Mouse (Mus musculus) C3H10T1/2 (cell line): ENCODE results near the gene Zfp651. TPM values are rescaled to one million over a fixed set of nuclear protein-coding genes. Genes with fewer than 3 reads are reported as not detected.

Experiments used
- polyA plus RNA-seq, 2 experiments: library from polyadenylated mRNA; unstranded; fragments of >200 nt; fragmentation: generic; extraction: Trizol; gene quantifications; one replicate each; pipeline ENCODE4 v1.2.1; 2012; ENCODE audit warnings: missing spikeins in 2 of 2

The Zfp651 gene
- polyA plus RNA-seq: 10 to 100 TPM; 11.7 to 45.0 TPM

DNA sequence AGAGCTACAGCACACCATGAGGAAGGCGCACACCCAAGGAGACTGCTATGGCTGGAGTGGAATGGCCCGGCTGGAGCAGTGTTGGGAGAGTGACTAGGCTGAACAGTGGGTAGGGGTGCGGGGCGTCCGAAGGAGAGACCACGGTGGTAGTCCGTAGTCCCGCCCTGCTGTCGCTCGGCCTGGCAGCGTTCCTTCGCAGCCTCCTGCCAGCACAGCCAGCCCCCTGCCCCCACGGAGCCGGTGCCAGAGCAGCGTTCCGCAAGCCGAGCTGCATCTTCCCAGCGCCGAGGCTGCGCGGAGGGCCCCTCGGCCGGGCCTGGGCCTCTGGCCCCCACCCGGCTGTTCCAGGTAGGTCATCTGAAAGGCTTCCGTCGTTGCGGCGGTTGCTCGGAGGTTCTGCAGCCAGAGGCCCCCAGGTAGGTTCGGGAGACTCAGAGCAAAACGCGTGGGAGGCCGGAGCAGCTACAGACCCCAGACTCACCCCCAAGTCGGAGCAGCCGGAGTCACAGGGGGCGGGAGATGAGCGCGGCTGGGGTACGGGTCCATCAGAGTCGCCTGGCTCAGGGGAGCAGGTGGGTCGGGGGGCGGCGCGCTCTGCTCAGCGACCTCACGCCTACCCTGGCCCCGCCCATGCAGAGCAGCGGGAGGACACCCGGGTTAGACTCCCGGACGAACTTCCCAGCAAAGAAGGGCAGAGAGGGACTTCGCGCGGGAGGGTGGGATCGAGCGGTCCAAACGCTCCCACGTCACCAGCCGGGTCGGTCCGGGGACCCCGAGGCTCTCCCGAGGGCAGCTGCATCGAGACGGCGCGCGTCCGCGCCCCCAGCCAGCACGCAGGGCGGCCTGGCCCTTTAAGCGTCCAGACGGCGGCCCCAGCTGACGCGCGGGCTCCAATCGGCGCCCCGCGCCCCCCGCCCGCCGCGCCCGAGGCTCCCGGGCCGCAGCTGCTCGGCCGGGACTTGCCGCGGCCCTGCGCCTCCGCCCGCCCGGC lies at the start of gene Zfp651:
Gene Zfp651 (plus strand): TSS at position 240 of the 991 bp plus-strand sequence.

DNA sequence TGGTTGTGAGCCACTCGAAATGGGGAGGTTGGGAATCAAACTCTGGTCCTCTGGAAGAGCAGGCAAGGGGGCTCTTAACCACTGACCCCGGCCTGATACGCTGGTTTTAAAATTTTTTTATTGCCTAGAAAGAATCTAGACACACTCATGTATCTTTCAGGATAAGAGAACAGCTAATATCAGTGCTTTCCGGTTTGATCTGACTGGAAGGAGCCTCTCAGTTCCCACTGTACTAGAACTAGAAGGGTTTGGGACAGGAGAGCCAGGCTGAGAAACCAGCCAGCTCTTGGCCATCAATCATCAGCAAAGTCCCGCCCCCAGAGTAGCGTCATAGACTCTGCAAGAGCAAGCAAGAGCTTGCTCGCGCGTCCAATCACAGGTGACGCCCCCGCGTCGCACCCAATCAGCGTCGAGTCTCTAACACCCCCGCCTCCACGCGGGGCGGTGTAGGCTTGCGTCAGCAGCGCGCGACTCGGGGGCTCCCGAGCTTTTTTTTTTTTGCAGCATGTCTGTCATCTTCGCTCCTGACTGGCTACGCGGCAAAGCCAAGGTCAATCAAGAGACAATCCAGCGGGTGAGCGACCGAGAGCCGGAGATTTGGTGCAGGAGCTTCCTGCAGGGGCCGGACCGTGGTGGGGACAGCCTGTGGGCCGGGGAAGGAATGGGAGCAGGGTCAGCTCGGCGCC lies 49.1 kb upstream of the Zfp651 start, which contains the start of gene Ss18l2:
Gene Ss18l2 (plus strand): TSS at position 432 of the 686 bp plus-strand sequence.

DNA sequence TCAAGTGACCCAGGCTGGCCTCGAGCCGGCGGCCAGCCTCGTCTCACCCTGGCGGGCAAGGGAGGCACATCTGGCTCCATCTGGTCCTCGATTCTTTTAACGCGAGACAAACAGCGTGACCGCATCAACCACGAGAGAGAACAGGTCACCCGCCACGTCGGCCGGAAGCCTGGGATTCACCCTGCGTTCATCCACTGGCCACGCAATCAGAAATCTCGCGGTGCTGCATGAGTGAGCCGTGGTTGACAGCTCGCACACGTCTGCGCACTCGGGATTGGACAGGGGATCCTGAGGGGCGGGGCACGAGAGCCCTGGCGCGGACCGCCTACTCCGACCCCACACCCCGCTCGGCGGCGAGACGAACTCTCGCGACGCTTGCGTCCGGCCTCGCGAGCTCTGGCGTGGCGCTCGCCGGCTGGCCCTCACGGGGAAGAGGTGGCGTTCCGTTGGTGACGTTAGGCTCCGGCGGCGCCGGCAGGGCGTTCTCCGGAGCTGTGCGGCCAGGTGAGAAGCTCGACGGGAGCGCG lies 40.3 kb upstream of the Zfp651 start, which contains the start of gene Nktr:
Gene Nktr (plus strand): TSS at position 378 of the 527 bp plus-strand sequence.

DNA sequence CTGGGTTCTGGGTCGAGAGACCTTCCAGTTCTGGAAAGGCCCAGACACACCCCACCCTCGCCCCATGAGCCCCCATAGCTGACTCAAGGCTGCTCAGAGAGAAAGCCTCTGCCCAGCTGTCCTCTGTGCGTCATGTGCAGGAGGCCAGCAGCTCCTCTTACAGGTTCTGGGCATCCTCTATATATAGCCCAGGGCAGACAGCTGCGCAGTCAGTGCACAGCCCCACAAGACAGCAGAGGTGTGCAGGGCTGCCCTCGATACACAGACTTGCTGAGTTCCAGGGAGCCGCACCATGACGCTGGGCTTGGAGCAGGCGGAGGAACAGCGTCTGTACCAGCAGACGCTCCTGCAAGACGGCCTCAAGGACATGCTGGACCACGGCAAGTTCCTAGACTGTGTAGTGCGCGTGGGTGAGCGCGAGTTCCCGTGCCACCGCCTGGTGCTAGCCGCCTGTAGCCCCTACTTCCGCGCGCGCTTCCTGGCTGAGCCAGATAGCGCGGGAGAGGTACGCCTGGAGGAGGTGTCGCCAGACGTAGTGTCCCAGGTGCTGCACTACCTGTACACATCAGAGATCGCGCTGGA lies 18.4 kb downstream of the Zfp651 start, which contains the start of gene Klhl40:
Gene Klhl40 (plus strand): TSS at position 124 of the 582 bp plus-strand sequence.

DNA sequence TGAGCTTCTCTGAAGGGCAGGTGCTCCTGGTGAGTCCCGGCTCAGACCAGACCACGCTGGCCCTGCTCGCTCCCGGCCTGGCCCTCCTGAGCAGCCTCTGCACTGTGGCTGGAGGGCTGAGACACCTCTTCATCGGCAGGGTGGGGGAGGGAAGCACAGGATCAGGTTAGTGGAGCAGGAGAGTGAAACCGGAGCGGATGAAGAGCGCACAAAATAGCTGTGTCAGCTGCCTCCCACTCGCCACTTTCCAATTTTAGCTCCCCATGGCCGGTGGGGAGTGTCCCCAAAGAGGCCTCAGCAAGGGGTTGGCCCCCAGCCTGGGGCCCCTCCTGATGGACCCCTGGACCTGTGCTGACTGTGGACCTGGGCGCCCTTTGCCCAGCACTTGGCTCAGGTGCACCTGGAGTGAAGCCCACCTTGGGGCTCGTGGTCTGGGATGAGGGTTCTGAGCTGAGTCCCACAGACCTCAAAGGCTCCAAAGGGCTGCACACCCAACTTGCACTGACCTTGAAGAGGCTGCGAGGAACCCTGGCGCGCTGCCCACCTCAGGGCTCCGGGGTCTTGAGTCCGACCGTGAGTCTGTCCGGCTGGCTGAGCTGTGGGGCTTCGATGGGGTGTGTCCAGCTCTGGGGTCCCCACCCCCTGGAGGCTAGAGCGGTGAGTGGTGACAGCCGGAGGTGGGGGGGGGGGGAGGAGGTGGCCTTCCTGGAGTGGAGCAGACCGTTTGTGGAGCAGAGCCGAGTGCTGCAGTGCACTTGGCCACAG lies 32.8 kb downstream of the Zfp651 start, which contains the start of gene Hhatl:
Gene Hhatl (minus strand): TSS at position 751 of the 765 bp plus-strand sequence.

Other genes with a start within 250 kb of the Zfp651 start
- gene Lyzl4, start 117.2 kb upstream of the Zfp651 start, polyA plus RNA-seq: not detected
- under 1 TPM; 0.01 to 0.15 TPM for gene Vipr1, start 116.6 kb upstream of the Zfp651 start, polyA plus RNA-seq
- gene Sec22c, start 53.8 kb upstream of the Zfp651 start, polyA plus RNA-seq: 1 to 10 TPM; 2.2 to 6.3 TPM
- gene Ss18l2, start 49.0 kb upstream of the Zfp651 start, polyA plus RNA-seq: 10 to 100 TPM in 1 of 2 experiments, 1 to 10 TPM in 1; 8.8 to 31.3 TPM
- 1 to 10 TPM in 1 of 2 experiments, under 1 TPM in 1; 0.67 to 7.5 TPM for gene Nktr, start 40.2 kb upstream of the Zfp651 start, polyA plus RNA-seq
- gene Klhl40, start 18.3 kb downstream of the Zfp651 start, polyA plus RNA-seq: under 1 TPM; 0.01 to 0.11 TPM
- under 1 TPM; 0.04 to 0.13 TPM for gene Hhatl, start 33.2 kb downstream of the Zfp651 start, polyA plus RNA-seq
- 1 to 10 TPM in 1 of 2 experiments, under 1 TPM in 1; 0.05 to 1.0 TPM for gene Ccdc13, start 80.1 kb downstream of the Zfp651 start, polyA plus RNA-seq
- gene Higd1a, start 99.0 kb downstream of the Zfp651 start, polyA plus RNA-seq: 10 to 100 TPM; 24.0 to 61.0 TPM
- gene Ackr2, start 139.0 kb downstream of the Zfp651 start, polyA plus RNA-seq: under 1 TPM in 1 of 2 experiments, not detected in 1; 0.05 TPM
- under 1 TPM in 1 of 2 experiments, not detected in 1; 0.02 TPM for gene Cyp8b1, start 157.0 kb downstream of the Zfp651 start, polyA plus RNA-seq
- 1 to 10 TPM in 1 of 2 experiments, not detected in 1; 4.5 TPM for gene Fam198a, start 191.7 kb downstream of the Zfp651 start, polyA plus RNA-seq
- 1 to 10 TPM; 2.0 to 8.5 TPM for gene Pomgnt2, start 237.8 kb downstream of the Zfp651 start, polyA plus RNA-seq